Mouse (Mus musculus): Measurements from ENCODE around the gene P2rx2. TPM values are rescaled to one million over a fixed set of nuclear protein-coding genes. Genes with fewer than 3 reads are reported as not detected.

The P2rx2 gene
- polyA plus RNA-seq (2015; fragmentation: Nextera tagmentation; extraction: Ambion mirVana): 0.70 and 0.73 TPM in 2 replicates

DNA sequence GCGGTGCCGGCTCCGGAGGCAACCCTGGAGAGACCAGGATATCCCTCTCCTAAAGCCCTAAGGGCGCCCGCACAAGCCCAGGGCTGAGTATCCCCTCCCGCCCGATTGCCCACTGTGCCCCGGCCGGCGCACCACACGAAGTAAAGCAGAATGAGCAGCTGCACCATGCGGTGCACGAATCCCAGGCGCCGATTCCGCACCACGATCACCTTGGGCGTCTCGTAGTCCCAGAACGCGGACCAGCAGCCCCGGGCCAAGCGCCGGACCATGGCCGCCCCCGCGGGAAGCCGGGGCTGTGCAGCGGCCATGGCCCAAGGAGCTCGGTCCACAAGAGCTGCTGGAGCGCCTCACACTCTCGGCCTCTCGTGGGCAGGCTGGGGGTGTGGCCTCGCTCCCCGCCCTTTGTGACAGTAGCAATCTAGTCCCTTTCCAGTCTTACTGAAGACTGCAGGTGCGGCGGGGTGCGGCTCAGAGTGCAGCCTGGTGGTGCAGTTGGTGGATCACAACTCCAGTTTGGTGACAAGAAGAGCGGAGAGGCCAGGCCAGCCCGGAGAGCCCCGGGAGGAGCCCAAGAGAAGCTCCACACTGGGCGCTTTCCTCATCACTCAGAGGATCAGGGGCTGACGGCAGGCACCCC is at the start of gene P2rx2:
Gene P2rx2 (minus strand): TSS at position 565 of the 637 bp plus-strand sequence.
- peak within 1 kb of the TSS; percentile 6; the same call in 1 of the 2 replicates for H3K9ac ChIP-seq
- peak; percentile 54 for ATAC-seq (ENCODE audit: insufficient read depth, low FRiP score, low read depth)
- peak within 1 kb of the TSS; percentile 96 for H3K4me2 ChIP-seq
- WGBS: 1% methylated on average over 43 of the region's 43 CpGs
- H3K4me3 ChIP-seq (replicated peaks): peak within 1 kb of the TSS; percentile 50
- peaks cover 26% of the 10 kb centered on the region for H3K27me3 ChIP-seq (replicated peaks)
- H3K4me1 ChIP-seq: peaks cover 11% of the 10 kb centered on the region
- H3K9me3 ChIP-seq: no peaks in the 10 kb centered on the region
- no peak within 1 kb of the TSS for H3K27ac ChIP-seq
- H3K36me3 ChIP-seq: no peaks in the 10 kb centered on the region

GRCm38 (mm10) chr5:110392727-110393126 is 49.7 kb upstream of the P2rx2 start:
- Histone ChIP-seq H3K4me1 (no peaks in the 10 kb centered on the region), H3K36me3 (no peaks in the 10 kb centered on the region), H3K9ac (no peak overlapping the region), H3K27ac (no peak overlapping the region), H3K27me3 (replicated peaks) (no peaks in the 10 kb centered on the region), H3K4me2 (no peak overlapping the region), H3K4me3 (replicated peaks) (no peak overlapping the region), H3K9me3 (no peaks in the 10 kb centered on the region)
- WGBS: 73% methylated on average over 5 of the region's 5 CpGs
- ATAC-seq (ENCODE audit: insufficient read depth, low FRiP score, low read depth): no peak; the same call in 1 of the 2 replicates

GRCm38 (mm10) chr5:110390631-110391030 is 47.6 kb upstream of the P2rx2 start:
- no peak for ATAC-seq (ENCODE audit: insufficient read depth, low FRiP score, low read depth)
- 84% methylated on average over 4 of the region's 4 CpGs for WGBS
- Histone ChIP-seq H3K4me1 (peaks cover 6% of the 10 kb centered on the region), H3K4me3 (replicated peaks) (no peak overlapping the region), H3K36me3 (no peaks in the 10 kb centered on the region), H3K9ac (no peak overlapping the region), H3K9me3 (no peaks in the 10 kb centered on the region), H3K27me3 (replicated peaks) (no peaks in the 10 kb centered on the region; the same call in 1 of the 2 replicates), H3K4me2 (no peak overlapping the region), H3K27ac (no peak overlapping the region)

DNA sequence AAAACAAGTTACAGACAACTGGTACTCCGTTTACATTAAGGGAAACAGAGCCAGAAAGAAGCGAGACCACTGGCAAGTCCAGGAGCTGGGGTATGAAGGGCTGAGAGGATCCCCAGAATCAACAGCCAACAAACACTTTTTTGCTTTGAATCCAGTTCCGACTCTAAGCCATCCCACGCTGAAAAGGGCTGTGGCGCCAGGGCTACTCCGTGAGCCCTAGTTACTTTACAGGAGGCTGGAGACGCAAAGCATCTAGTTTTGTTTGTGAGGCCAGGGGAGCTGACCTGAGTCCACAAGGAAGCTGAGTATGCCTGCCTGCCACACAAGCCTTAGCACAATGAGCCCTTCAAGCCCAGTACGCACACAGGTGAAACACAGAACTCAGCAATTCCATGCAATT is 44.3 kb upstream of the P2rx2 start:
- Histone ChIP-seq H3K4me1 (peaks cover 6% of the 10 kb centered on the region), H3K9me3 (no peaks in the 10 kb centered on the region), H3K36me3 (no peaks in the 10 kb centered on the region), H3K27me3 (replicated peaks) (no peaks in the 10 kb centered on the region; the same call in 1 of the 2 replicates), H3K9ac (no peak overlapping the region), H3K4me3 (replicated peaks) (peak overlapping the region; percentile 59), H3K27ac (no peak overlapping the region), H3K4me2 (peak overlapping the region; percentile 84)
- whole genome bisulfite sequencing: 22% methylated on average over 8 of the region's 8 CpGs
- ATAC-seq (ENCODE audit: insufficient read depth, low FRiP score, low read depth): no peak

DNA sequence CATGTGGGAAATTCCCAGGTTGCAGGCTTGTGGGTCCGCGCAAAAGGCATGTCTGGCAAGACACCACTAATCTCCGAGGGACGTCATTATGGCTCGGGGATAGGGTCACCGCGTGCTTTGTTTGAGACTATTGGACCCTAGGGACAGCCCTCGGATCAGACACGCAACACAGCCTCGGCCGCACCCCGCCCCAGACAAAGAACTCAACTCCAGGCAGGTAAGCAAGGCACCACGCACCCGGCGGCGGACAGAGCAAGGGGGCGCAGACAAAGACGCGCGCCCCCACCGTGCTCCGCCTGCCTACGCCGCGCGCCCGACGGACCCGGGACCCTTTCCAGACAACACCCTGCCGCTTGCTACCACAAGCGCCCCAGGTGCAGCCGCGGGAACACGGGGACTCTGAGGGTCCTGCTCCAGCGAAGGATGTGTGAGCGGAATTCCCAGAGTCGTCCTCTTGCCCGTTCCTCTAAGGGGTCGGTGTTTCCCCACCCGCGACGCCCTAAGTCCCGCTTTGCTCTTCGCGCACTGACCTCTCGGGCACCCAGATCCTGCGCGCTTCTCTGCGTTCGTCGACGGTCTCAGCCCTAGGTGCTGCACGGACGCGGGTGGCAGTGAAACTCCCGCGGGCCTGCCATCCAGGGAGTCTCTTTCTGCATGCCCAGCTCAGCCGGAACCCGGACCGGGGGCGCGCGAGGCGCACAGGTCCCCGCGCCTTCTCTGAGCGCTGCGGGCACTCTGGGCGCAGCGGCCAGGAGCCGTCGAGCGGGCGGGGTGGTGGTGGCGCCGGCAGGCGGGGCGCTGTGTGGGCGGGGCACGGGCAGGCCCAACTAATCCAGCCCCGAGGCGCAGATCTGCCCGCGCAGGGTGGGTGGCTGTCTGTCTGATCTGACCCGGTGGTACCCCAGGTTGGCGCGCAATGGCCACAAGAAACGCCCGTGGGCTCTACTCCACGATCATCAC is 43.6 kb upstream of the P2rx2 start:
- H3K27me3 ChIP-seq (replicated peaks): no peaks in the 10 kb centered on the region; the same call in 1 of the 2 replicates
- no peaks in the 10 kb centered on the region for H3K9me3 ChIP-seq
- H3K4me2 ChIP-seq: peak overlapping the region; percentile 84
- H3K4me1 ChIP-seq: peaks cover 6% of the 10 kb centered on the region
- H3K9ac ChIP-seq: 0 out of 2 replicates have a peak overlapping the region, but pooled peaks have one; percentile 49
- H3K4me3 ChIP-seq (replicated peaks): peak overlapping the region; percentile 59
- no peak overlapping the region for H3K27ac ChIP-seq
- H3K36me3 ChIP-seq: no peaks in the 10 kb centered on the region
- ATAC-seq (ENCODE audit: insufficient read depth, low FRiP score, low read depth): peak; percentile 86
- WGBS: 1% methylated on average over 90 of the region's 90 CpGs

DNA sequence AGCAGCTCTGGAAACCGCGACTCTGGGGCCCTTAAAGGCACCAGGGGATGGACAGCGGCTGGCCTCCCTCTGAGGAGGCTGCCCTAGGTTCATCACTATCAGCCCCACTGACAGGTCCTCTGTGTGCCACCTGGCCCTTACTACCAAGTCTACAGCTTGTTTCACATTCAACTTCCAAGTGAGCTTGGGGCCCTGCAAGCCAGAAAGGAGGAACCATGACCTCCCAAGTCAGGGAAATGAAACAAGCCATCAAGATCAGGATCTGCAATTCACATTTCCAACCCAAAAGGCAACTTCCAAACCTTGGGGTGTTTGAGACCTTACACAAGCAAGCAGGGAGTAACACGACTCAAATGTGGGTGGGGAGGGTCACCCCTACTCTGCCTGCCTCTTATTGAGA is 42.3 kb upstream of the P2rx2 start:
- H3K36me3 ChIP-seq: no peaks in the 10 kb centered on the region
- no peak for ATAC-seq (ENCODE audit: insufficient read depth, low FRiP score, low read depth)
- H3K4me1 ChIP-seq: peaks cover 6% of the 10 kb centered on the region
- 58% methylated on average over 4 of the region's 4 CpGs for WGBS
- H3K4me2 ChIP-seq: peak overlapping the region; percentile 84; the same call in 1 of the 2 replicates
- no peak overlapping the region for H3K4me3 ChIP-seq (replicated peaks)
- no peak overlapping the region for H3K9ac ChIP-seq
- no peaks in the 10 kb centered on the region for H3K9me3 ChIP-seq
- no peak overlapping the region for H3K27ac ChIP-seq
- H3K27me3 ChIP-seq (replicated peaks): no peaks in the 10 kb centered on the region; the same call in 1 of the 2 replicates

- WGBS: 79% methylated on average over 6 of the region's 6 CpGs
- H3K27ac ChIP-seq: no peak overlapping the region
- peaks cover 6% of the 10 kb centered on the region for H3K4me1 ChIP-seq
- no peaks in the 10 kb centered on the region for H3K36me3 ChIP-seq
- no peaks in the 10 kb centered on the region; the same call in 1 of the 2 replicates for H3K27me3 ChIP-seq (replicated peaks)
- no peak for ATAC-seq (ENCODE audit: insufficient read depth, low FRiP score, low read depth)
- H3K9me3 ChIP-seq: no peaks in the 10 kb centered on the region
- H3K9ac ChIP-seq: no peak overlapping the region
- H3K4me2 ChIP-seq: no peak overlapping the region
- H3K4me3 ChIP-seq (replicated peaks): no peak overlapping the region
Measured at GRCm38 (mm10) chr5:110384491-110384890, 41.5 kb upstream of the P2rx2 start.

- no peaks in the 10 kb centered on the region for H3K27me3 ChIP-seq (replicated peaks)
- H3K36me3 ChIP-seq: peaks cover 28% of the 10 kb centered on the region; the same call in 1 of the 2 replicates
- no peak overlapping the region for H3K4me2 ChIP-seq
- no peak overlapping the region for H3K4me3 ChIP-seq (replicated peaks)
- no peaks in the 10 kb centered on the region for H3K4me1 ChIP-seq
- H3K27ac ChIP-seq: no peak overlapping the region
- H3K9me3 ChIP-seq: no peaks in the 10 kb centered on the region
- no peak for ATAC-seq (ENCODE audit: insufficient read depth, low FRiP score, low read depth)
- WGBS: 80% methylated on average over 4 of the region's 4 CpGs
- no peak overlapping the region for H3K9ac ChIP-seq
Measured at GRCm38 (mm10) chr5:110379823-110380222, 36.8 kb upstream of the P2rx2 start.

- no peak; the same call in 1 of the 2 replicates for ATAC-seq (ENCODE audit: insufficient read depth, low FRiP score, low read depth)
- H3K27me3 ChIP-seq (replicated peaks): no peaks in the 10 kb centered on the region
- 84% methylated on average over 15 of the region's 15 CpGs for WGBS
- H3K4me3 ChIP-seq (replicated peaks): no peak overlapping the region
- no peak overlapping the region for H3K27ac ChIP-seq
- no peak overlapping the region for H3K9ac ChIP-seq
- peaks cover 28% of the 10 kb centered on the region; the same call in 1 of the 2 replicates for H3K36me3 ChIP-seq
- H3K4me1 ChIP-seq: no peaks in the 10 kb centered on the region
- no peak overlapping the region for H3K4me2 ChIP-seq
- H3K9me3 ChIP-seq: no peaks in the 10 kb centered on the region
Measured at GRCm38 (mm10) chr5:110379086-110379485, 36.1 kb upstream of the P2rx2 start.

GRCm38 (mm10) chr5:110378181-110378583 is 35.2 kb upstream of the P2rx2 start:
- no peak overlapping the region for H3K27ac ChIP-seq
- peaks cover 28% of the 10 kb centered on the region; the same call in 1 of the 2 replicates for H3K36me3 ChIP-seq
- no peak overlapping the region for H3K4me2 ChIP-seq
- H3K9me3 ChIP-seq: no peaks in the 10 kb centered on the region
- H3K27me3 ChIP-seq (replicated peaks): no peaks in the 10 kb centered on the region
- no peaks in the 10 kb centered on the region for H3K4me1 ChIP-seq
- WGBS: 49% methylated on average over 20 of the region's 20 CpGs
- no peak overlapping the region for H3K4me3 ChIP-seq (replicated peaks)
- ATAC-seq (ENCODE audit: insufficient read depth, low FRiP score, low read depth): no peak
- H3K9ac ChIP-seq: no peak overlapping the region

DNA sequence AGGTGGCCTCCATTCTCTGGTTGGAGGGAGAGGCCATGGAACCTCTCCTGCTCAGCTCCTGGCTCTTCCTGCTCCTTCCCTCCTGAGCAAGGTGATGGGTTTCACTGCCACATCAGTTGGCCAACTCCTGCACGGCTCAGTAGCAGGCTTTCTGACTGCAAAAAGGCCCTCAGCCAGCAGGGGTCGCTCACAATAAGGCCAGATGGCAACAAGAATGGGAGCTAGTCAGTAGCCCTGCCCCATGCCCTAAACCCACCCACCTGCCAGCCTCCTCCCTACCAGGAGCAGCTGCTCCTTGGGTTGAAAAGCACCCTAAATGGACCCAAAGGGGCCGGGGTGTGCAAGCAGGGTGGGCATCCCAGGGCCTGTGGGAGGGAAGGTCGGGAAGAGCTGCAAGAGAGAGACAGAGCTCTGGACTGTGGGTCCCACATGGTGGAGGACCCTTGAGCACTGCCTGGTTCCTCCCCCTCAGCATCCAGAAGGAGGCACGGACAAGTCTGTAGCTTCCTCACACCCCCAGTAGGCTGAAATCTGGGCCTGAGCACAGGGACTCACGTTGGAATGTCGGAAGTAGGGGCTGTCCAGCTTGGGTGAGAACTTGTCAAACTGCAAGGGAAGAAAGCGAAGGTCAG is 33.9 kb upstream of the P2rx2 start:
- Histone ChIP-seq H3K9me3 (no peaks in the 10 kb centered on the region), H3K4me3 (replicated peaks) (no peak overlapping the region), H3K9ac (no peak overlapping the region), H3K4me2 (no peak overlapping the region), H3K4me1 (no peaks in the 10 kb centered on the region), H3K27ac (no peak overlapping the region), H3K27me3 (replicated peaks) (no peaks in the 10 kb centered on the region), H3K36me3 (peaks cover 28% of the 10 kb centered on the region; the same call in 1 of the 2 replicates)
- WGBS: 54% methylated on average over 8 of the region's 8 CpGs
- ATAC-seq (ENCODE audit: insufficient read depth, low FRiP score, low read depth): no peak

Data from stomach, embryonic 15.5 days (tissue).